Mouse (Mus musculus): ENCODE data around the gene Rnf43.

- TF ChIP-seq CTCF (IDR thresholded peaks at IDR 0.05; ENCODE audit: extremely low read depth, insufficient read length, insufficient replicate concordance, low read depth, low read length): no peak
- TF ChIP-seq POLR2A (IDR thresholded peaks at IDR 0.05; ENCODE audit: low read depth, low read length): no peak
These were observed 23.7 kb upstream of the Rnf43 start for GRCm38 (mm10) chr11:87638793-87639192.
